Mouse (Mus musculus): ENCODE data around the gene Gm45233. TPM values are rescaled to one million over a fixed set of nuclear protein-coding genes. Genes with fewer than 3 reads are reported as not detected.
A peak's percentile ranks its signal among the peaks of the same experiment; 100 is the strongest.

The Gm45233 gene
- polyA plus RNA-seq, 1 experiment from 2014 or later: 0.50 TPM

DNA sequence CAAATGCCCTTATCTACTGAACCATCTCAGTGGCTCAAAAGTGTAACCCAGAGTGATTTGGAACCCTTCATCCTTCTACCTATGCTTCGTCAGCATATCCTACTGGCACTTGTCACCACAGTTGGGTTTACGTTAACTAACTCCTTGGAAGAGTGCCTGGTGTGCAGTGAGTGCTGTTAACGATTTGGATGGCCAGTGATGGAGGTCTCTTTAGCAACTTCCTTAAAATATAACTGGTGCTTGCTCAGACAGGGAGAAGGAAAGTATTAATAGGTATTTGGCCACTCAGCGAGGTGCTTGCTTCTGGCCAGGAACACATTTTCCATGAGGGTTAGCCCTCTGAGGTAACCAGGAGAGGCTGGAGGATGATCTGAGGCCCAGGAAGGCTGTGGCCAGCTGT lies 3.9 kb downstream of the Gm45233 start:
- DNase-seq (ENCODE audit: low read depth, low spot score) (no peak), ATAC-seq (no peak)
- ChIA-PET CTCF (no interaction called here), POLR2A (no interaction called here)
- TF ChIP-seq CTCF (IDR thresholded peaks at IDR 0.05): no peak
- no peaks in the 10 kb centered on the region for H3K27me3 ChIP-seq
- in situ Hi-C loops (cut with MboI; ENCODE audit: low pct_unique_long_range_greater_than_20kb): loop anchor here (10.0 kb wide), 1 partner anchor 133 kb away; the partner anchor contains the start of gene Zfp715

DNA sequence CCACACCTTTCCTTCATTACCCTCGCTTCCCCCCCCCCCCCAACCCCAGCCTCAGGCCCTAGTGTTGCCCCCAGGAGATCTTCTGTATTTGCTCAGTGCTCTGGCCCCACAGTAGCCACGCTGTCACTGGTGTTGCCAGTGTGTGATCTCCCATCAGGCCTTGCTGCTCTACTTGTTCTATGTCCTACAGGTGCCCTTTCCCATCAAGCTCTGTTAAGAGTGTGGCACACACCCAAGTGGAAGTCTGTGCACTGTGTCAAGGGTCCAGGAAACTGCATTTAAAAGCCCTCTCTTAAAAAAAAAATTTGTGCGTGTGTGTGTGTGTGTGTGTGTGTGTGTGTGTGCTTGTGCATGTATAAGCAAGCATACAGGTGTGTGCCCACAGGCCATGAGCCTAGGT lies 4.3 kb downstream of the Gm45233 start:
- DNase-seq (ENCODE audit: low read depth, low spot score) (no peak), ATAC-seq (no peak)
- no peak for TF ChIP-seq CTCF (IDR thresholded peaks at IDR 0.05)
- H3K27me3 ChIP-seq: no peaks in the 10 kb centered on the region
- ChIA-PET CTCF (no interaction called here), POLR2A (no interaction called here)
- in situ Hi-C loops (cut with MboI; ENCODE audit: low pct_unique_long_range_greater_than_20kb): loop anchor here (10.0 kb wide), 1 partner anchor 133 kb away; the partner anchor contains the start of gene Zfp715

DNA sequence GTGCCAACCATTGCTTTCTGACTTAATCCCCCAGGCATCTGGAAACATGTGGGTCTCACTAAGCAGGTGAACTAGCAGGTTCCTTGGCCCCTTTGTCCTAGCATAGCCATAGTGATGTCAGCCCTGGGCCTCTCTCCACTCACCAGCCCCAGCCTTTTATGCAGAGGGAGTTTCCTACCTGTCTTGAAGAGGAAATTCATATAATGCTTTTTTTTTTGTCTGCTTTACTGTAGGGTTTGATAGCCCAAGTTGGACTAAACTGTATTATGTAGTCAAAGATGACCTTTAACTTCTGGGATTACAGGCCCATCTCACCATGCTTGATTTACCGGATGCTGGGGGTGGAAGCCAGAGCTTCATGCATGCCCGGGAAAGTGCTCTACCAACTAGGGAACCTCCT lies 5.9 kb downstream of the Gm45233 start:
- no peak for TF ChIP-seq CTCF (IDR thresholded peaks at IDR 0.05)
- ChIA-PET CTCF (no interaction called here), POLR2A (no interaction called here)
- ATAC-seq (no peak), DNase-seq (ENCODE audit: low read depth, low spot score) (no peak)
- H3K27me3 ChIP-seq: no peaks in the 10 kb centered on the region
- in situ Hi-C loops (cut with MboI; ENCODE audit: low pct_unique_long_range_greater_than_20kb): loop anchor here (10.0 kb wide), 1 partner anchor 135 kb away; the partner anchor contains the start of gene Zfp715

DNA sequence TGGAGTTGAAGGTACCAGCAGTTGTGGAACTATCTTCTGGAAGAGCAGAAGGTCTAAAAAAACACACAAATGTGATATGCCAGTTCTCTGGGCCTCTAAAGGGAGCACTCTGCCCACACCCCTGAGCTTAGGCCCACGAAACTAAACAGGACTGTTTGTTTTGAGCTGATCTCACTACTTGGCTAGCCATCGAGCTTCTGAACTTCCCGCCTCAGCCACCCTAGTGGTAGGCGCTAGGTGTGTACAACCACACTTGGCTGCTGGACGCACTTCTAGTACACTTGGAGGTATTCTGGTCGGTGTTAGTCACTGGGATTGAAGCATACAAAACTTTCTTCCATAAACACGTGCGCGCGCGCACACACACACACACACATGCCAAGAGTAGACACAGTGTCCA lies 7.8 kb downstream of the Gm45233 start:
- DNase-seq (ENCODE audit: low read depth, low spot score) (no peak), ATAC-seq (no peak)
- ChIA-PET POLR2A (no interaction called here), CTCF (no interaction called here)
- H3K27me3 ChIP-seq: no peaks in the 10 kb centered on the region
- in situ Hi-C loops (cut with MboI; ENCODE audit: low pct_unique_long_range_greater_than_20kb): no loop called here
- TF ChIP-seq CTCF (IDR thresholded peaks at IDR 0.05): no peak

DNA sequence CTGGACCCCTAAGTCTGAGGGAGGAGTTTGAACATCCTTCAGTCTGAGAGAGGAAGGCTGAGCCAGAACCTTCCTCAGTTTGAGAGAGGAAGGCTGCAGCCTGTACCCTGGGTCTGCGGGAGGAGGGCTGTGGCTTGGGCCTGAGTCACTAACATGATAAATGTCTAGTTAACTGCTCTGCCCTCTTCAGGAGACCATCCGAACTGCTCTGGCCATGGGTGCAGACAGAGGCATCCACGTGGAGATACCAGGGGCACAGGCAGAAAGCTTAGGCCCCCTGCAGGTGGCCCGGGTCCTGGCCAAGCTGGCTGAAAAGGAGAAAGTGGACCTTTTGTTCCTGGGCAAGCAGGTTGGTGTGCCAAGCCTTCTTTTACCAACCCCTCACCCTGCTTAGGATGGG lies 8.7 kb downstream of the Gm45233 start:
- TF ChIP-seq CTCF (IDR thresholded peaks at IDR 0.05): peak; percentile 74
- no peaks in the 10 kb centered on the region for H3K27me3 ChIP-seq
- ChIA-PET POLR2A (no interaction called here), CTCF (interaction anchor here (0.6 to 1.5 kb wide), 2 partner anchors 29 to 31 kb away, joined by 3 to 4 read pairs; no protein-coding TSS in a partner anchor)
- in situ Hi-C loops (cut with MboI; ENCODE audit: low pct_unique_long_range_greater_than_20kb): no loop called here
- ATAC-seq: peak; percentile 93
- DNase-seq (ENCODE audit: low read depth, low spot score): no peak

DNA sequence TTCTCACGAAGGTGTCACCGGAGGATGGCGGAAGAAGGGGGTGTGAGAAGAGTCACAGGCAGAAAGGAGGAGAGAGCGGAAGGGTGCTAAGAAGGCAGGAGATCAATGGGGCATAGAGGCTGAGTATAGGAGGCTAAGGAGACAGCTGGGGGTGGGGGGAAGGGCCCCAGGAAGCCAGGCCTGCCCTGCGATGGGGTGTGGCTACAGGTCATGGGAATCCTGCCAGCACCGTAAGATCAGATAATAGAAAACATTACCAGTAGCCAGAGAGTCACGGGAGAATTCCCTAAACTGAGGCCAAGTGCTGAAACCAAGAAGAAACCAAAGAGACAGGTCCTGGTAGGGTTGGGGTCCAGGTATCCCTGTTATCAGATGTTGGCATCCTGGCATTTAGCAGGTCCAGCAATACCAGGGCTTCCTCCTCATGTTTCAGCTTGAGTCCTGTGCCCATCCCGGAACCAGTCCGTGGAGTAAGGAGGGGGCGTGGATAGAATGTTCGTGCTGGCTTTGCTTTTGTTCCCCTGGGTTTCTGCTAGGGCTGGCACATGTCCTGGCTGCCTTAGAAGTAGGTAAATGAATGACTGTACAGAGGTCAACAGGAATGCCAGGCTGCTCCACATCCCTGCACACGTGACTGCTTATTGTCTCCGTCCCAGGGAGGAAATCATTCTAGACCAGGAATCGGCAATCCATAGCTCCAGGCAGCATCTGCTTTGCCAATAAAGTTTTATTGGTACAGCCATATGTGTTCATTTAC lies 9.8 kb downstream of the Gm45233 start:
- in situ Hi-C loops (cut with MboI; ENCODE audit: low pct_unique_long_range_greater_than_20kb): no loop called here
- H3K27me3 ChIP-seq: no peaks in the 10 kb centered on the region
- DNase-seq (ENCODE audit: low read depth, low spot score) (no peak), ATAC-seq (no peak)
- TF ChIP-seq CTCF (IDR thresholded peaks at IDR 0.05): no peak
- CTCF ChIA-PET: interaction anchor here (0.7 to 1.5 kb wide), 3 partner anchors 16 to 31 kb away, joined by 4 read pairs; no protein-coding TSS in a partner anchor
- POLR2A ChIA-PET: no interaction called here

DNA sequence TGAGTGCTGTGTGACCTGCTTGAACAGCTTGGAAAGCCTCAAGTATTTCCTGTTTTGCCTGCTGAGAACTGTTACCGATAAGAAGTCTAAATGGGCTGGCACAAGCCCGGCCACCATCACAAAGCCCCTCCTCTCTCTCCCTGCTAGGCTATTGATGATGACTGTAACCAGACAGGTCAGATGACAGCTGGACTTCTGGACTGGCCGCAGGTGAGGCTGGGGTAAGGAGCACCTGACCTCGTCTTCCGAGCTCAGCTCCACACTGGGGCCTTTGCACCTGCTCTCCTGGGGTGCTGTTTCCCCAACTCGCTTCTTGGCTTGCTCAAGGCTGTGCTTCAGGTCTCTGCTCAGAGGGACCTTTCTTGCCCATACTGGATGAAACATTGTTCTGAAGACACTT lies 10.4 kb downstream of the Gm45233 start:
- no peak for ATAC-seq
- DNase-seq (ENCODE audit: low read depth, low spot score): no peak
- in situ Hi-C loops (cut with MboI; ENCODE audit: low pct_unique_long_range_greater_than_20kb): no loop called here
- no peak for TF ChIP-seq CTCF (IDR thresholded peaks at IDR 0.05)
- POLR2A ChIA-PET: no interaction called here
- CTCF ChIA-PET: interaction anchor here (0.7 to 1.4 kb wide), 2 partner anchors 15 to 29 kb away, joined by 4 read pairs; no protein-coding TSS in a partner anchor
- H3K27me3 ChIP-seq: no peaks in the 10 kb centered on the region

DNA sequence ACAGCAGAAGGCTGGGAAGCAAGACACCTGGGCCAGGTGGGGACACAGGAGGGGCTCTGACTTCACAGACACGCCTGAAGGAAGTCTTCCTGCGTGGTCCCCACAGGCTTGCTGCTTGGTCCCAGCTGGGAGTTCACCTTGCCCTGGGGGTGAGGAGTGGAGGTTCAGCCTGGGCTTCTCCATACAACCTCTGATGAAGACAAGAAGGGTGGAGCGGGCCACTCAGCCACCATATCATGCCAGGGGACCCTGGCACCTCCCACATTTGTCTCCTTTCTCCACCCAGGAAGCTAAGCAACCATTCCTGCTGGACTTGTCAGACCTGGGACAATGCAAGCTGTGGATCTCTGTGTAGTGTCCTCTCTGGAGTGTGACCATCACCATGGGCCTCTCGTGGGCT lies 18.9 kb downstream of the Gm45233 start, which contains the start of gene Vsig10l:
Gene Vsig10l, plus strand, starts transcription at position 301 of the 400 bp plus-strand sequence.
- no peak for TF ChIP-seq CTCF (IDR thresholded peaks at IDR 0.05)
- in situ Hi-C loops (cut with MboI; ENCODE audit: low pct_unique_long_range_greater_than_20kb): no loop called here
- CTCF ChIA-PET: interaction anchor here (1.3 kb wide), 1 partner anchor 40 kb away, joined by 3 read pairs; no protein-coding TSS in a partner anchor
- POLR2A ChIA-PET: no interaction called here
- ATAC-seq (no peak), DNase-seq (ENCODE audit: low read depth, low spot score) (no peak)
- no peaks in the 10 kb centered on the region for H3K27me3 ChIP-seq

DNA sequence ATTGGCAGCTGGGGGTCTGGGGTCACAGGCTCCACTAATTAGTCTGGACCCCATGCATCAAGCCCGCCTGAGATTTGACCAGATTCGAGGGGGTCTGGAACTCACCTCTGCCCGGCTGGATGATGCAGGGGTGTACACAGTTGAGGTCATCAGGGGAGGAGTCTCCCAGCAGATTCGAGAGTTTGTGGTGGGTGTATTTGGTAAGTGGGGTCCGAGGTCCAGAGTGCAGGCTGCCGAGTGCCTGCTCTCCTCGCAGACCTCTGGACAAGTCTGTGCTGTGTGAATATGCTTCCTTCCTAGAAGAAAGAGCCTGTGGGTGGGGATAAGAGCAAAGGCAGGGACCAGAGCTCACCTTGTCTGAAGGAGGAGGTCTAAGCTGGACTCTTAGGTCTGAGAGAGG lies 20.0 kb downstream of the Gm45233 start:
- CTCF ChIA-PET: no interaction called here
- DNase-seq (ENCODE audit: low read depth, low spot score): no peak
- POLR2A ChIA-PET: interaction anchor here (1.2 kb wide), 1 partner anchor 151 kb away, joined by 3 read pairs; the partner anchor contains the start of gene Zfp715
- no peak for ATAC-seq
- H3K27me3 ChIP-seq: no peaks in the 10 kb centered on the region
- TF ChIP-seq CTCF (IDR thresholded peaks at IDR 0.05): no peak
- in situ Hi-C loops (cut with MboI; ENCODE audit: low pct_unique_long_range_greater_than_20kb): no loop called here

DNA sequence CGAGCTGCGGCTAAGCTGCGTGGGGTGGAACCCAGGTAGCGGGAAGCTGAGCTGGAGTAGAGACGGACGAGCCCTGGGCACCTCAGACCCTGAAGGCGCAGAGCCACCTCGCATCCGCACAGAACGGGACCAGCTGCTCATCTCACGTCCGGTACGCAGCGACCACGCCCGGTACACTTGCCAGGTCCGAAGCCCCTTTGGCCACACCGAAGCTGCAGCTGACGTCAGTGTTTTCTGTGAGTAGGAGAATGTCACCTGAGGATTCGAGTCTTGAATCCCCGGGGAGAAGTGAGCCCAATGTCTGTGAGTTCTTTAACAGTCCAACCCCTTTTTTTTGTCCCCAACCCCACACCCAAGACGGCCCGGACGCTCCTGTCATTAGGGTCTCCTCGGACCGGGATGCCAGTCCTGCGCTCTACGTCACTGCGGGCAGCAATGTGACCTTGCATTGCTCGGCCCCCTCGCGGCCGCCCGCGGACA lies 21.0 kb downstream of the Gm45233 start:
- no peak for TF ChIP-seq CTCF (IDR thresholded peaks at IDR 0.05)
- ATAC-seq (peak; percentile 20), DNase-seq (ENCODE audit: low read depth, low spot score) (no peak)
- POLR2A ChIA-PET: no interaction called here
- in situ Hi-C loops (cut with MboI; ENCODE audit: low pct_unique_long_range_greater_than_20kb): loop anchor here (5.0 kb wide), 1 partner anchor 183 kb away; no protein-coding TSS in a partner anchor
- no peaks in the 10 kb centered on the region for H3K27me3 ChIP-seq
- CTCF ChIA-PET: interaction anchor here (2.5 kb wide), 1 partner anchor 42 kb away, joined by 15 read pairs; no protein-coding TSS in a partner anchor
